Mouse (Mus musculus) CH12.LX (cell line): ENCODE data around the gene Trim17. TPM values are rescaled to one million over a fixed set of nuclear protein-coding genes. Genes with fewer than 3 reads are reported as not detected.
A peak's percentile ranks its signal among the peaks of the same experiment; 100 is the strongest.

Experiments used
- DNase-seq: peaks from one replicate; pipeline ENCODE4 v3.0.0-alpha.2; 2013; ENCODE audit errors: extremely low read depth
- H3K27ac ChIP-seq: 2 replicates; pipeline ENCODE4 v1.5.1; 2012; ENCODE audit warnings: low read depth, mild to moderate bottlenecking, control low read depth, moderate library complexity; ENCODE audit not compliant: insufficient read depth
- H3K27me3 ChIP-seq: replicated peaks from 2 replicates; pipeline ENCODE3; 2012; ENCODE audit warnings: inconsistent platforms
- H3K36me3 ChIP-seq, 2 experiments: replicated peaks in 1 of 2; 2 replicates each; pipeline versions ENCODE3 to v1.6.1; 2012; ENCODE audit warnings: inconsistent platforms in 1 of 2, low read length in 1 of 2, mild to moderate bottlenecking in 1 of 2, mixed read lengths in 1 of 2, moderate library complexity in 1 of 2; ENCODE audit not compliant: control insufficient read depth in 1 of 2, insufficient read depth in 1 of 2
- H3K4me1 ChIP-seq, 2 experiments: 2 replicates each; pipeline ENCODE4 v1.6.1; 2012; ENCODE audit warnings: inconsistent platforms in 1 of 2, moderate library complexity in 1 of 2; ENCODE audit not compliant: insufficient read depth in 2 of 2, control insufficient read depth in 1 of 2
- H3K4me2 ChIP-seq: 2 replicates; pipeline ENCODE4 v1.6.1; 2012; ENCODE audit warnings: low read depth, mild to moderate bottlenecking, control low read depth; ENCODE audit not compliant: poor library complexity, insufficient read depth, severe bottlenecking
- H3K4me3 ChIP-seq, 3 experiments: fragments of 150-350 bp in 1 of 3; sonication (generic) in 1 of 3; replicated peaks in 1 of 3; 2 replicates each; pipeline versions ENCODE3 to v1.5.1; 2011 to 2012; ENCODE audit warnings: low read depth in 2 of 3, low read length in 2 of 3, mild to moderate bottlenecking in 2 of 3, moderate library complexity in 2 of 3, control low read depth in 1 of 3, improper control_type of control experiment in 1 of 3, inconsistent platforms in 1 of 3, mixed read lengths in 1 of 3; ENCODE audit not compliant: poor library complexity in 1 of 3
- H3K79me2 ChIP-seq: replicated peaks from 2 replicates; pipeline ENCODE4 v1.6.1; 2012; ENCODE audit warnings: mild to moderate bottlenecking, moderate library complexity; ENCODE audit not compliant: control insufficient read depth, poor library complexity, insufficient read depth, severe bottlenecking; ENCODE audit errors: extremely low read depth
- H3K9ac ChIP-seq: 2 replicates; pipeline ENCODE4 v1.6.1; 2012; ENCODE audit warnings: low read depth, mild to moderate bottlenecking, control low read depth, moderate library complexity; ENCODE audit not compliant: insufficient read depth
- H3K9me3 ChIP-seq: replicated peaks from 2 replicates; pipeline ENCODE3; 2012; ENCODE audit warnings: low read length, inconsistent platforms, mixed read lengths
- E2F4 ChIP-seq: IDR thresholded peaks from 2 replicates; pipeline ENCODE4 v1.6.1; 2011; ENCODE audit warnings: low read depth, low read length, improper control_type of control experiment; ENCODE audit not compliant: insufficient replicate concordance
- ELF1 ChIP-seq: IDR thresholded peaks from 2 replicates; pipeline ENCODE4 v1.6.1; 2014; ENCODE audit warnings: low read depth, mild to moderate bottlenecking, inconsistent platforms, low read length, improper control_type of control experiment
- EP300 ChIP-seq: IDR thresholded peaks from 2 replicates; pipeline ENCODE4 v1.6.1; 2011; ENCODE audit warnings: low read length, improper control_type of control experiment
- ETS1 ChIP-seq: conservative IDR thresholded peaks from 2 replicates; pipeline ENCODE4 v1.6.1; 2012; ENCODE audit warnings: low read depth, mild to moderate bottlenecking, inconsistent platforms, low read length, improper control_type of control experiment, moderate library complexity
- GABPA ChIP-seq: IDR thresholded peaks from 2 replicates; pipeline ENCODE4 v1.6.1; 2012; ENCODE audit warnings: low read depth, low read length, improper control_type of control experiment, inconsistent platforms; ENCODE audit not compliant: insufficient replicate concordance
- HCFC1 ChIP-seq: IDR thresholded peaks from 2 replicates; pipeline ENCODE4 v1.6.1; 2012; ENCODE audit warnings: low read depth, mild to moderate bottlenecking, inconsistent platforms, low read length, improper control_type of control experiment
- IRF4 ChIP-seq: IDR thresholded peaks from 2 replicates; pipeline ENCODE4 v1.6.1; 2014; ENCODE audit warnings: low read depth, mild to moderate bottlenecking, inconsistent platforms, low read length, improper control_type of control experiment
- JUN ChIP-seq: IDR thresholded peaks from 2 replicates; pipeline ENCODE4 v1.6.1; 2011; ENCODE audit warnings: low read depth, mild to moderate bottlenecking, low read length, improper control_type of control experiment, moderate library complexity; ENCODE audit not compliant: insufficient read depth
- JUND ChIP-seq: conservative IDR thresholded peaks from 2 replicates; pipeline ENCODE4 v1.6.1; 2011; ENCODE audit warnings: low read depth, low read length, improper control_type of control experiment
- KAT2A ChIP-seq: IDR thresholded peaks from 2 replicates; pipeline ENCODE4 v1.6.1; 2012; ENCODE audit warnings: low read length, improper control_type of control experiment, inconsistent platforms; ENCODE audit not compliant: insufficient replicate concordance
- MAFK ChIP-seq: IDR thresholded peaks from 2 replicates; pipeline ENCODE4 v1.6.1; 2011; ENCODE audit warnings: low read length, improper control_type of control experiment; ENCODE audit not compliant: insufficient replicate concordance
- MEF2A ChIP-seq: IDR thresholded peaks from 2 replicates; pipeline ENCODE4 v1.6.1; 2014; ENCODE audit warnings: low read depth, mild to moderate bottlenecking, inconsistent platforms, low read length, improper control_type of control experiment, borderline replicate concordance
- MYC ChIP-seq: IDR thresholded peaks from 2 replicates; pipeline ENCODE4 v1.6.1; 2011; ENCODE audit warnings: low read depth, mild to moderate bottlenecking, improper control_type of control experiment, low read length
- NELFE ChIP-seq: IDR thresholded peaks from 2 replicates; pipeline ENCODE4 v1.6.1; 2011; ENCODE audit warnings: low read depth, low read length, improper control_type of control experiment
- NRF1 ChIP-seq: IDR thresholded peaks from 2 replicates; pipeline ENCODE4 v1.6.1; 2014; ENCODE audit warnings: low read depth, mild to moderate bottlenecking, inconsistent platforms, low read length, improper control_type of control experiment, moderate library complexity
- PAX5 ChIP-seq: IDR thresholded peaks from 2 replicates; pipeline ENCODE4 v1.6.1; 2012; ENCODE audit warnings: low read length, inconsistent platforms, mixed read lengths
- POLR2A ChIP-seq: IDR thresholded peaks from 2 replicates; pipeline ENCODE4 v1.6.1; 2011; ENCODE audit warnings: low read depth, mild to moderate bottlenecking, improper control_type of control experiment, low read length
- POLR2AphosphoS2 ChIP-seq: IDR thresholded peaks from 2 replicates; pipeline ENCODE4 v1.6.1; 2011; ENCODE audit warnings: low read depth, low read length, improper control_type of control experiment
- RAD21 ChIP-seq: IDR thresholded peaks from 2 replicates; pipeline ENCODE4 v1.6.1; 2011; ENCODE audit warnings: low read depth, mild to moderate bottlenecking, low read length, improper control_type of control experiment, moderate library complexity
- RCOR1 ChIP-seq: conservative IDR thresholded peaks from 2 replicates; pipeline ENCODE4 v1.6.1; 2012; ENCODE audit warnings: low read depth, mild to moderate bottlenecking, inconsistent platforms, low read length, improper control_type of control experiment
- TCF12 ChIP-seq: IDR thresholded peaks from 2 replicates; pipeline ENCODE4 v1.6.1; 2014; ENCODE audit warnings: low read depth, mild to moderate bottlenecking, inconsistent platforms, low read length, improper control_type of control experiment
- USF1 ChIP-seq: IDR thresholded peaks from 2 replicates; pipeline ENCODE4 v1.6.1; 2014; ENCODE audit warnings: low read depth, mild to moderate bottlenecking, inconsistent platforms, low read length, improper control_type of control experiment
- USF2 ChIP-seq: conservative IDR thresholded peaks from 2 replicates; pipeline ENCODE4 v1.6.1; 2011; ENCODE audit warnings: low read depth, low read length, improper control_type of control experiment
- ZMIZ1 ChIP-seq: IDR thresholded peaks from 2 replicates; pipeline ENCODE4 v1.6.1; 2012; ENCODE audit warnings: low read depth, mild to moderate bottlenecking, inconsistent platforms, low read length, improper control_type of control experiment
- dilution Hi-C: fragments of 300-500 bp; cut with MboI; formaldehyde crosslinking; loops from 2 replicates; pipeline ENCODE4 v1.14.3; 2020; ENCODE audit warnings: low sequenced_read_pairs; ENCODE audit not compliant: extremely low pct_unique_long_range_greater_than_20kb, extremely low pct_ligation_motif_present
- in situ Hi-C: fragments of 300-500 bp; cut with MboI; formaldehyde crosslinking; loops from 3 replicates; pipeline ENCODE4 v1.14.3; 2019; ENCODE audit warnings: low sequenced_read_pairs, low pct_ligation_motif_present, low pct_unique_long_range_greater_than_20kb, mixed read lengths
- polyA plus RNA-seq: library from polyadenylated mRNA; unstranded; fragments of >175 nt; gene quantifications from 2 replicates; pipeline ENCODE4 v1.2.1, GENCODE M21; 2012; ENCODE audit warnings: low read depth; ENCODE audit not compliant: insufficient read length
- total RNA-seq, 2 experiments: library from RNA; depleted of rRNA; stranded (reverse); fragments of 300-350 nt in 1 of 2; fragments of >200 nt in 1 of 2; gene quantifications; 2 replicates each; pipeline ENCODE4 v1.2.3; 2012 to 2014

Gene Trim17
- total and polyA plus RNA-seq, 3 experiments: 0.47 to 0.49 TPM; not detected in 1

- Histone ChIP-seq H3K36me3 (no peaks in the 10 kb centered on the region), H3K79me2 (no peaks in the 10 kb centered on the region), H3K9me3 (no peaks in the 10 kb centered on the region), H3K27ac (no peak within 1 kb of the TSS), H3K9ac (no peak within 1 kb of the TSS), H3K27me3 (peaks cover 70% of the 10 kb centered on the region), H3K4me2 (no peak within 1 kb of the TSS), H3K4me3 (no peak within 1 kb of the TSS), H3K4me1 (peaks cover 12 to 25% of the 10 kb centered on the region in 2 experiments)
- in situ Hi-C loops (no loop called here), dilution Hi-C loops (no loop called here)
- no peak for DNase-seq
- no peak for TF ChIP-seq RCOR1
Observed at GRCm38 (mm10) chr11:58917745-58918366, 36.6 kb upstream of the Trim17 start, which contains the start of gene Btnl10. Btnl10 (plus strand) TSS chr11:58917908.

GRCm38 (mm10) chr11:58918759-58919158 lies 35.7 kb upstream of the Trim17 start:
- Histone ChIP-seq H3K36me3 (no peaks in the 10 kb centered on the region), H3K79me2 (no peaks in the 10 kb centered on the region), H3K4me2 (no peak overlapping the region), H3K9me3 (no peaks in the 10 kb centered on the region), H3K9ac (no peak overlapping the region), H3K27ac (no peak overlapping the region), H3K4me3 (no peak overlapping the region), H3K4me1 (peaks cover 12 to 29% of the 10 kb centered on the region in 2 experiments), H3K27me3 (peaks cover 69% of the 10 kb centered on the region)
- TF ChIP-seq TCF12 (no peak), HCFC1 (no peak), MYC (no peak), POLR2A (no peak)
- in situ Hi-C loops: no loop called here
- dilution Hi-C loops: no loop called here
- DNase-seq: no peak

- H3K27ac ChIP-seq: no peak overlapping the region
- H3K4me1 ChIP-seq: peaks cover 6 to 17% of the 10 kb centered on the region in 2 experiments
- dilution Hi-C loops (no loop called here), in situ Hi-C loops (loop anchor here (5.0 kb wide), 1 partner anchor 35 kb away; no protein-coding TSS in a partner anchor)
- no peaks in the 10 kb centered on the region for H3K79me2 ChIP-seq
- no peak overlapping the region for H3K9ac ChIP-seq
- H3K9me3 ChIP-seq: no peaks in the 10 kb centered on the region
- peak; percentile 58 for DNase-seq
- peak overlapping the region; percentile 25; the same call in 1 of the 2 replicates for H3K4me2 ChIP-seq
- peaks cover 49% of the 10 kb centered on the region for H3K27me3 ChIP-seq
- no peak overlapping the region for H3K4me3 ChIP-seq
- H3K36me3 ChIP-seq: no peaks in the 10 kb centered on the region
- no peak for TF ChIP-seq KAT2A
- peak; percentile 77 for TF ChIP-seq RAD21
- TF ChIP-seq E2F4: no peak
- TF ChIP-seq IRF4: peak; percentile 55; the same call in 1 of the 2 replicates
- no peak for TF ChIP-seq JUN
- no peak for TF ChIP-seq USF2
- no peak for TF ChIP-seq EP300
- no peak for TF ChIP-seq NRF1
- no peak for TF ChIP-seq JUND
- no peak for TF ChIP-seq POLR2A
- no peak for TF ChIP-seq GABPA
- no peak for TF ChIP-seq HCFC1
- no peak for TF ChIP-seq ZMIZ1
- TF ChIP-seq MEF2A: peak; percentile 13; the same call in 1 of the 2 replicates
- no peak for TF ChIP-seq POLR2AphosphoS2
- TF ChIP-seq MYC: no peak
- no peak for TF ChIP-seq RCOR1
- no peak for TF ChIP-seq USF1
- TF ChIP-seq NELFE: no peak
- TF ChIP-seq ELF1: 0 out of 2 replicates have a peak, but pooled peaks have one; percentile 2
- TF ChIP-seq ETS1: no peak
- TF ChIP-seq TCF12: no peak
- TF ChIP-seq PAX5: no peak
- no peak for TF ChIP-seq MAFK
Observed at GRCm38 (mm10) chr11:58922420-58922819, 32.1 kb upstream of the Trim17 start.
